Mouse (Mus musculus): Measurements from ENCODE around the gene Myh13.

Gene Myh13

DNA sequence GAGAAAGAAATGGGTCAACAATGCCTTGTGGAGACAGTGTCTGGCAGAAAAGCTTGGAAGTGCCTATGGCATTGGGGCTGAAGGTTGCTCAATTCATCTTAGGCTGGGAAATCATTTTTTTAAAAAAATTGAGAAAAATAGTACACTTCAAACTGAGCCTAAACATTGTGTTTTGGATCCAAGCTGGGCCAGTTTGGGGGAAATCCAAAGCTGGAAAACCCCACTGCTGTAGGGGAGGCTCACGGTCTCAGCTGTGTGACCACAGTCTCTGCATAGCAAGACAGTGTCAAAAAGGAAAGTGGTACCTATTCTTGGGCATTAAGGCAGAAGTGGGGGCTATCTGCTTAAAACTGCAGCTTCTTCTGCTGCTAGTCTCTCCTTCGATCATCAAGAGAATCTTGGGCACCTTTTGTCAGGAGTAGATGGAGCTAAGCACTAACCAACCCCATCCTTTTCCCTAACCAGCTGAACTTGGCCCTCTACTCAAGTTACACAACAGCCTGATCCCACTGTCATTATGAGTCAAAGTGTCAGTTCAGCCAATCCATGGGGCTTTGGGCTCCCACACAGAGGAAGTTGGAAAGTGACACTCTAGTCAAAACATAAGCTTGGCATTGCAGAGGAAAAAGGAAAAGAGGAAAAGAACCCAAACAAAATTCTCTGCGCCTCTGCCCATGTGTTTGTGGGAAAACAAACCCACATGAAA lies 69.4 kb downstream of the Myh13 start:
- DNase-seq (ENCODE audit: low spot score) = no peak

DNA sequence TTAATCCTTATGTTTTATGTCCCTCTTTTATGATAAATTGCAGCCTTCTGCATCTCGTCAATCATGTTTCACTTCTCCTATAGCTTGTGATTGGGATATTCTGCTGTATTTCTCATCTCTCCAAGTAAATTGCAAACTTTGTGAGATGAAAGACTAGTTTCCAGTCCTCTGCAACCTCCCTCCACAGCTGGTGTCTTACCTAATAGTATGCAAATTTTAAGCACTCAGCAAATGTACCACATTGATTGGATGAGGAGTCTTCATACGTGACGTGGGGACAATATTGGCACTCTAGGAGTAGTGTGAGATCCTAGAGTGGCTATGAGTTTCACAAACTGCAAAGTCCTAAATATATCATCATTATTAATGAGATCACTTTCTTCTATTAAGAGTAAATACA lies 70.9 kb downstream of the Myh13 start:
- DNase-seq (ENCODE audit: low spot score) = no peak

DNA sequence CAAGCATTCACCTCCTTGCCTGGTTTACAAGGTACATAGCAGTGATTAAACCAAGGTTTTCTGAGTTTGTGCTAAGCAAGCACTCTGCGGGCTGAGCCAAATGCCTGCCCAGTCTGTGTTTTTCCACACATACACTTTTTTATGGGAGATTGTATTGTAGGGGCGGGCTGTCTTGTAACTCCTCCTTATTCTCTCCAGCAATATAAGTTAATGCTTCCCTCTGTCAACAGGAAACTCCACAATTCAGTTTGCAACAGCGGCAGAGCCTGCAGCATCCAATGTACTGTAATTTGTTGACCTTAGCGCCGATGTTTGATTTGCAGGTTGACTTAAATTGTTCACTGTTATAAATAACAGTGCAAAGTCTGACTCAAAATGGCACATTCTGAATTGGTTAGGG lies 79.5 kb downstream of the Myh13 start:
- no peak for DNase-seq (ENCODE audit: low spot score)

DNA sequence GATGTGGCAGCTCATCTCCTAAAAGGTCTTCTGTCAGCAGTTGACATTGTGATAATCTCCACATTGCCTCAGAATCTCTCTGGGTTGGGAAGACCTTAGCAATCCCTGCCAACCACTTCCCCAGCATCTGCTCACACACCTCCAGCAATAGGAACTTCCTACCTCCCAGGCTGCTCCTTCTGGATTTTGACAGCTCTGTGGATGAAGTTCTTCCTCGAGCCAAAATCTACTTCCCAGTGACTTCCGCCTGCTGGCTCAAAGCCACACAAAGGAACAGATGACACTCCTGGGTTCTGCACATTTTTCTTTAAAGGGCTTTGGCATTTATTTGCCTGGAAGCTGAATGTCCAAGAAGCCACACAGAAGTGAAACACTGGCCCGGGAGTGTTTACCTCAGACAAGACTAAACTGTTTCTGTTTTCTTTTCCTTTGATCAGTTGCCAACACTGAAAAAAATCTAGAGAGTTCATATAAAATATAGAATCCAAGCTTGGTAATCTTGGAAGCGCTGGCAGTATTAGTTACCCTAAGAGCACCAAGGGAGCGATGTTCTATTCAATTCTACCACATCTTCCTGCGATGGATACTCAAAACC lies 93.0 kb downstream of the Myh13 start:
- DNase-seq (ENCODE audit: low spot score) = no peak

All from left cerebral cortex, adult 11 months (tissue).